Mouse (Mus musculus): ENCODE data around the gene Mrpl44.

- TF ChIP-seq POLR2A (IDR thresholded peaks at IDR 0.05; ENCODE audit: control insufficient read depth, low read depth, low read length) (no peak), CTCF (IDR thresholded peaks at IDR 0.05; ENCODE audit: control insufficient read depth, insufficient read depth, insufficient replicate concordance, low read depth, low read length) (no peak)
Measured at GRCm38 (mm10) chr1:79757161-79757560, 18.7 kb upstream of the Mrpl44 start.
